Mouse (Mus musculus): ENCODE measurements around the gene Eefsec. TPM values are rescaled to one million over a fixed set of nuclear protein-coding genes. Genes with fewer than 3 reads are reported as not detected.

Eefsec gene
- polyA plus RNA-seq, 1 experiment from 2014 or later: 22.8 TPM

DNA sequence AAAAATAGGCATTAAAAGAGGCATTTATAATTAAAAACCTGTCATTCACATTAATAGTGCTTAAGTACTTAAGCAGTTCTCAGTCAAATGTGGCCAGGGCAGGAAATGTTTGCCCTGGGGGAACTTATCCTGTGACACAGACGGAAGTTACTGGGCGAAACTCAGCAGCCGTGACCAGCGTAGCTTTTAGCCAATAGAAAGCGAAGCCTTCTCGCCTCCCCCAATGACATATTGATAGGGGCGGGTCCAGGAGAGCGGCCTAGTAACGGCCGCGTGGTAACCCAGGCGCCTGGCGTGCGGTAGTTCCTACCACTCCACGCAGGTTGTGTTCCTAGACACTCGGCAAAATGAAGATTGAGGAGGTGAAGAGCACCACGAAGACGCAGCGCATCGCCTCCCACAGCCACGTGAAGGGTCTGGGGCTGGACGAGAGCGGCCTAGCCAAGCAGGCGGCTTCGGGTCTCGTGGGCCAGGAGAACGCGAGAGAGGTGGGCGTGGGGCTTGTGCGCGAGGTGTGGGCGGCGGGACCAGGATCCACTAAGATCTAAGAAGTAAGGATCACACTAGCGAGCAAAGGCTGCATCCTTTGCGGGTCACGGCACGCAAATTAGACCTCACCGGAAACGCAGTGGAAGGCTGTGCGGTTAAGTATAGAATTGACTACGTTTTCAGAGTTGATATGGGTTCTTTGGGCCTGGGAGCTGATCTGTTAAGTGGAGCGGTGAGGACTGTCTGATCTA lies 19.0 kb upstream of the Eefsec start, which contains the start of gene Ruvbl1:
Ruvbl1 (plus strand) TSS at position 229 of the 740 bp plus-strand sequence.
- H3K9ac ChIP-seq: peak within 1 kb of the TSS; percentile 81
- H3K36me3 ChIP-seq: peaks cover 31% of the 10 kb centered on the region
- H3K4me3 ChIP-seq (replicated peaks): peak within 1 kb of the TSS; percentile 77
- ATAC-seq (ENCODE audit: low read depth) (peak; percentile 100), DNase-seq (peak; percentile 88)
- no peaks in the 10 kb centered on the region for H3K9me3 ChIP-seq (replicated peaks)
- H3K4me2 ChIP-seq: peak within 1 kb of the TSS; percentile 85
- under 1% methylated on average over 42 of the region's 42 CpGs for WGBS (ENCODE audit: insufficient replicate concordance)
- H3K4me1 ChIP-seq (replicated peaks): peaks cover 25% of the 10 kb centered on the region
- no peaks in the 10 kb centered on the region for H3K27me3 ChIP-seq
- peak within 1 kb of the TSS; percentile 34 for H3K27ac ChIP-seq

DNA sequence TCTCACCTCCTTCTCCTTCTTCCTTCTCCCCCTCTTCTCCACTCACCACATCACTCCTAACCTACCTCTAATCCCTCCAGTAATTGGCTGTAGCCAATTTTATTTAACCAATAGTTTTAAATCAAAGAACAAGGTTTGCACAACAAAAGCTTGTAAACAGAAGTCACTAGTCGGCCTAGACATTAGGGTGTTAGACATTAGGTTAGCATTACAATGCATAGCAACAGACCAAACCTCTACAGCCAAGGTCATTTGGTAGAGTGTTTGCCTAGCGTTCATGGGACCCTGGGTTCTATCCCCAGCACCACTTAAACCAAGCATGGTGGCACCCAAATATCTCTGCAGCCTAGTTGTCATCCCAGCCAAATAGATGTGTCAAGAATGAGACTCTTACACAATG lies 8.2 kb upstream of the Eefsec start:
- 47% methylated on average over 2 of the region's 2 CpGs for WGBS (ENCODE audit: insufficient replicate concordance)
- Histone ChIP-seq H3K4me2 (no peak overlapping the region), H3K36me3 (no peaks in the 10 kb centered on the region)

DNA sequence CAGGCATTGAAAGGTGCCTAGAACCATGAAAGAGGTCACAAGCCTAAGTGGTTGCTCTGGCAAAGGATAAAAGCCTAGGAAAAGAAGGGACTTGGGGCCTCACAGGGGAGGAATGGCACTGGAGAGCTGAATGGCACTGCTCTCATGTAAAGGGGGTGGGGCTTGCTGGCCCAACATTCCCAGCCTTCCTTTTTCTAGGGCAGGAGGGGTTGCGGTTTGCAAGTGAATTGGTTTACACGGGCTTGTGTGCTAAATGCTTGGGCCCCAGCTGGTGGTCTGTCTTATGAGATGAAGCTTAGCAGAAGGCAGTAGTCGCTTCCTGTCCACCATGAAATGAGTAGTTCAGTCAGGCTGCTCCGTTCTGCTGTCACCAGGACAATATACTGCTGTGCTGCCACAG lies 1.1 kb upstream of the Eefsec start:
- no peaks in the 10 kb centered on the region for H3K9me3 ChIP-seq (replicated peaks)
- H3K9ac ChIP-seq: no peak overlapping the region
- H3K4me2 ChIP-seq: no peak overlapping the region
- H3K27ac ChIP-seq: no peak overlapping the region
- peaks cover 4% of the 10 kb centered on the region; the same call in 1 of the 2 replicates for H3K27me3 ChIP-seq
- H3K4me1 ChIP-seq (replicated peaks): peaks cover 38% of the 10 kb centered on the region
- ATAC-seq (ENCODE audit: low read depth) (no peak), DNase-seq (no peak)
- 35% methylated on average over 4 of the region's 4 CpGs for WGBS (ENCODE audit: insufficient replicate concordance)
- H3K4me3 ChIP-seq (replicated peaks): no peak overlapping the region
- H3K36me3 ChIP-seq: no peaks in the 10 kb centered on the region

More for the DNA sequence above, 8.2 kb upstream of the Eefsec start:
- Histone ChIP-seq H3K9ac (no peak overlapping the region), H3K4me3 (replicated peaks) (no peak overlapping the region), H3K27me3 (peaks cover 7% of the 10 kb centered on the region; the same call in 1 of the 2 replicates), H3K9me3 (replicated peaks) (no peaks in the 10 kb centered on the region), H3K27ac (no peak overlapping the region), H3K4me1 (replicated peaks) (no peaks in the 10 kb centered on the region)
- no peak for DNase-seq
- ATAC-seq (ENCODE audit: low read depth): no peak

DNA sequence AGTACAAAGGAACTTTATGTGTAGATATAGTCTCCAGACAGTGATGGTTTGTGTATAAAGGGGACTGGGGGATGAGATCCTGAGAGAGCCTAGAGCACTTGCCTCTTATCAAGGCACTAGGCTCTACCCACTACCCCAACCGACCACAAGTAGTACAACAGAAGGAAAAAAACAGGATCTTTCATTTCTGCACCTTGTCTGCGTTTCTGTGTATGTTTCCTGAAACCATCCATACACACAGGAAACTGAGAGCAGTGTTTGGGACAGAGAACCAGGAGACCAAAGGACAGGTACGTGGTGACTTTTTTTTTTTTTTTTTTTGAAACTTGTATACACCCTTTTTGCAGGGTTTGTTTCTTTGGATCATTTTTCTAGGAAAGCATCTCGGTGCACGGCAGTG lies 678 bp downstream of the Eefsec start:
- Histone ChIP-seq H3K36me3 (no peaks in the 10 kb centered on the region), H3K4me2 (peak overlapping the region; percentile 91), H3K27me3 (no peaks in the 10 kb centered on the region), H3K27ac (peak overlapping the region; percentile 73), H3K4me1 (replicated peaks) (peaks cover 38% of the 10 kb centered on the region), H3K9ac (peak overlapping the region; percentile 87), H3K9me3 (replicated peaks) (no peaks in the 10 kb centered on the region), H3K4me3 (replicated peaks) (peak overlapping the region; percentile 89)
- ATAC-seq (ENCODE audit: low read depth) (no peak), DNase-seq (no peak)
- WGBS (ENCODE audit: insufficient replicate concordance): 6% methylated on average over 5 of the region's 5 CpGs

DNA sequence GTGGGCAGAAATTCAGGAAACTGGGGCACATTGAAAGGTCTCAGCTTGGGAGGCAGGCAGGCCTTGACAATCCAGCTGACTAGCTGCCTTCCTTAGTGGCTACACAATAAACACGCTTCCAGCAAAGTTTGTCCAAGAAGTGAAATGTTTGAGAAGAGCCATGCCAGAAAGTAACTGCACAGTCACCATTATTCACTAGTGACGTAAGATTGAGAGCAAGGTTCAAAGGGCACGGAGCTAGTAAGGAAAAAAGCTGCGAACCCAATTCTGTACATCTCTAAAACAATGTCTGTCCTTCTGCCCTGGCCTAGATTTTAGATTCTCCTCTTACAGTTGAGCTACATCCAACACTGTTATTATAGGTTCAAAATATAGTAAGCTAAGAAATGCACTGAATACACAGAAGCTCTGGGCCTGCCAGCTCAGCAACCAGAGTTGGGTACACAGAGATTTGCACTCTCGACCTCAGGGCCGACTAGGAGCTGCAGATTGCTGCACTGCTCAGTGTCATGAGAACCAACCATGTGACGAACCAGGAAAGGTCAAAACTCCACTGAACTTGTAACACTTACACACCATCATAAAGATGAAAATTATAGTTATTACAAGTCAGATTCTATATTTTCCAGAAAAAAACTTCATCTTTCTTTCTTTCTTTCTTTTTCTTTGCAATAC lies 2.1 kb downstream of the Eefsec start:
- no peak overlapping the region for H3K4me2 ChIP-seq
- 74% methylated on average over 7 of the region's 7 CpGs for WGBS (ENCODE audit: insufficient replicate concordance)
- no peak overlapping the region for H3K9ac ChIP-seq
- H3K4me3 ChIP-seq (replicated peaks): no peak overlapping the region
- peak overlapping the region; percentile 3; the same call in 1 of the 2 replicates for H3K27ac ChIP-seq
- no peaks in the 10 kb centered on the region for H3K9me3 ChIP-seq (replicated peaks)
- ATAC-seq (ENCODE audit: low read depth): no peak
- H3K27me3 ChIP-seq: no peaks in the 10 kb centered on the region
- no peak for DNase-seq
- H3K4me1 ChIP-seq (replicated peaks): peaks cover 38% of the 10 kb centered on the region
- H3K36me3 ChIP-seq: no peaks in the 10 kb centered on the region

DNA sequence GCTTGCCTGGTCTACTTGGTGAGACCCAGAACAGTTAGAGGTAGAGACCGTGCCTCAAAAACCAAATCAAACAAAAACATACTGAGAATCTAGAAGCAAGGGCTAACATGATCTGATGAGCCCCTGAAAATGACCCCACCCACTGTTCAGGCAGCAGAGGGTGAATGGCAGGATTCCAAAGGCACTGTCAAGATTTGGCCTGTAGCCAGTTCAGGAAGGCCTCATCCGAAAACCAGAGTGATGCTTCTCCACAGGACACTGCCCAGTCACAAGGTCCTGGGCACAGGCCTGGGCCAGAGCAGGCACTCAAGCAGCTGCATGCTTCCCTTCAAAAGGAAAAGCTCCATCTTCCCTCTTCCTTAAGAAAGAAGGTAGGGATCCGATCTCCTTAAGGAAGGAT lies 2.9 kb downstream of the Eefsec start:
- Histone ChIP-seq H3K4me2 (no peak overlapping the region), H3K27me3 (no peaks in the 10 kb centered on the region), H3K4me1 (replicated peaks) (peaks cover 38% of the 10 kb centered on the region), H3K36me3 (no peaks in the 10 kb centered on the region), H3K9me3 (replicated peaks) (no peaks in the 10 kb centered on the region), H3K9ac (no peak overlapping the region), H3K4me3 (replicated peaks) (no peak overlapping the region), H3K27ac (peak overlapping the region; percentile 3; the same call in 1 of the 2 replicates)
- WGBS (ENCODE audit: insufficient replicate concordance): 73% methylated on average over 3 of the region's 3 CpGs
- DNase-seq (no peak), ATAC-seq (ENCODE audit: low read depth) (no peak)

DNA sequence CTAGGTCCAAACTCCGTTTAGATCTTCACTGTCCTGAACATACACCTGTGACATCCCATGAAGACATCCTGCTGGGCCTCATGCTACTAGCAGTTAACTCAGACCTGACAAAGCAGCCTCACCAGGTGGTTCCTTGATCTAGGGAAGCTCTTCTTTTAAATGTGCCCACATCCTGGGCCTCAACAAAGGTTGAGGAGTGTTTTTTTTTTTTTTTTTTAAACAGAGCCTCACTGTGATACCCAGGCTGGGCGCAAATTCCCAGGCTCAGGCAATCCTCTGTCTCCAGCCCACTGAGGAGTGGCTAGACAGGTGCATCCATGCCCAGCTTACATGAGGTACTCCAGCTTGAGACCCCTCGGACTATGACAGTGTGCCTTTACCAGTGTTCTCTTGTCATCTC lies 3.8 kb downstream of the Eefsec start:
- no peak overlapping the region for H3K27ac ChIP-seq
- no peak overlapping the region for H3K9ac ChIP-seq
- no peaks in the 10 kb centered on the region for H3K36me3 ChIP-seq
- WGBS (ENCODE audit: insufficient replicate concordance): 64% methylated on average over 3 of the region's 3 CpGs
- no peaks in the 10 kb centered on the region for H3K27me3 ChIP-seq
- no peak for DNase-seq
- no peak overlapping the region for H3K4me3 ChIP-seq (replicated peaks)
- H3K9me3 ChIP-seq (replicated peaks): no peaks in the 10 kb centered on the region
- H3K4me1 ChIP-seq (replicated peaks): peaks cover 40% of the 10 kb centered on the region
- ATAC-seq (ENCODE audit: low read depth): no peak
- H3K4me2 ChIP-seq: no peak overlapping the region

DNA sequence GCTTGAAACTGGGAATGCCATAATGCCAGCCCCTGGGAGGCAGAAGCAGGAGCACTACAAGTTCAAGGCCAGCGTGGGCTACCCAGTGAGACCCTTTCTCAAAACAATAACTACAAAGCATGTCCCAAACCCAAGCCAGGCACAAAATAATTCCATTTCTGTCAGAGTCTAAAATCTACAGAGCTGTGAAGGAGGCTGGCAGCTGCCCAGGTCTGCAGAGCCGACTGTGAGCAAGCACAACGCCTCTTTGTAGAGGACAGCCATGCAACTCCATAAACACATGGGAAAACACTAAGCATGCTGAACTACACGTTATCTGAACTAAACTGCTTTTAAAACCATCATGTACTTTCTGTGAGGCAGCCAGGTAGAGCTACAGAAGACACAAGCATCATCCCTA lies 7.3 kb downstream of the Eefsec start:
- ATAC-seq (ENCODE audit: low read depth) (no peak), DNase-seq (no peak)
- WGBS (ENCODE audit: insufficient replicate concordance): 76% methylated on average over 4 of the region's 4 CpGs
- H3K36me3 ChIP-seq: no peaks in the 10 kb centered on the region; the same call in 1 of the 2 replicates
- H3K4me1 ChIP-seq (replicated peaks): peaks cover 19% of the 10 kb centered on the region
- H3K9me3 ChIP-seq (replicated peaks): no peaks in the 10 kb centered on the region
- no peak overlapping the region for H3K4me3 ChIP-seq (replicated peaks)
- no peaks in the 10 kb centered on the region for H3K27me3 ChIP-seq
- H3K4me2 ChIP-seq: no peak overlapping the region
- H3K9ac ChIP-seq: no peak overlapping the region
- no peak overlapping the region for H3K27ac ChIP-seq

DNA sequence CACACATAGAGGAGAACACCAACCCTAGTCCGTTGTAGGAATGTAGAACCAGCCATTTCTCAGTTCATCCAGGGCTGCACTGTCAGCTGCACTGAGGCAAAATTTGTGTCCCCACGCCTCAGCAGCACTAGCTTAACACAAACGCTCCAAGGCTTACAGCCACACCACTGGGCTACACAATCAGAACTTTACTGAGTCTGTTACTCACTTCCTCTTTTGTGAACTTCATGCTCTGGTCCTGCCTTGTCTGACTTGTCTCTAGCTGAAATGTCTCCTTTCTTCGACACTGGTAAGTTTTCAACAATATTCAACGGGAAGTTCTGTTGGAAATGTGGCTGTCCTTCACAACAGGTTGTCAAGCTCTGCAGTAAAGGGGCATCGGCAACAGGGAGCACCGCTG lies 10.7 kb downstream of the Eefsec start:
- Histone ChIP-seq H3K27ac (no peak overlapping the region), H3K4me3 (replicated peaks) (no peak overlapping the region), H3K4me1 (replicated peaks) (peaks cover 29% of the 10 kb centered on the region), H3K9me3 (replicated peaks) (no peaks in the 10 kb centered on the region), H3K9ac (no peak overlapping the region), H3K27me3 (no peaks in the 10 kb centered on the region), H3K36me3 (no peaks in the 10 kb centered on the region; the same call in 1 of the 2 replicates), H3K4me2 (no peak overlapping the region)
- no peak for DNase-seq
- WGBS (ENCODE audit: insufficient replicate concordance): 51% methylated on average over 7 of the region's 7 CpGs
- no peak for ATAC-seq (ENCODE audit: low read depth)

DNA sequence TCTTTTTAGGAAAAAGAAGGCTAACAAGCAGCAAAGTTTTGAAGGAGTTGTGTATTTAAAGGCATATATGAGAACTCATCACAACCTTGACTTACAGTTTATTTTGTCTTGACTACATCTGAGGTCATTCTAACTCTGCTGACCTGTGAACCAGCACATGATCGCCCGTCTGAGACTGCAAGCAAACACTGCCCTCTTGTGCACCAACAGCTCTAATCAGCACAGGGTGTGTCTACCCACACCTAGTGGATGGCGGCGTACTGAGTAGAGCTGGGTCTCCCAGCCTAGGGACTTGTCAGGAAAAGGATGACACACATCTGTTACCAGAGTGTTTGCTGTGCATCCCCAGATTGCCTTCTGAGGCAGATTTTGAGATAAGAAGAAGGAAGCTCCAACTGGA lies 15.1 kb downstream of the Eefsec start:
- peak; percentile 75 for ATAC-seq (ENCODE audit: low read depth)
- Histone ChIP-seq H3K4me1 (replicated peaks) (peaks cover 26% of the 10 kb centered on the region), H3K27me3 (no peaks in the 10 kb centered on the region), H3K4me2 (no peak overlapping the region), H3K4me3 (replicated peaks) (no peak overlapping the region), H3K9me3 (replicated peaks) (no peaks in the 10 kb centered on the region), H3K9ac (no peak overlapping the region), H3K27ac (no peak overlapping the region), H3K36me3 (no peaks in the 10 kb centered on the region; the same call in 1 of the 2 replicates)
- DNase-seq: peak; percentile 29
- 10% methylated on average over 4 of the region's 4 CpGs for WGBS (ENCODE audit: insufficient replicate concordance)

DNA sequence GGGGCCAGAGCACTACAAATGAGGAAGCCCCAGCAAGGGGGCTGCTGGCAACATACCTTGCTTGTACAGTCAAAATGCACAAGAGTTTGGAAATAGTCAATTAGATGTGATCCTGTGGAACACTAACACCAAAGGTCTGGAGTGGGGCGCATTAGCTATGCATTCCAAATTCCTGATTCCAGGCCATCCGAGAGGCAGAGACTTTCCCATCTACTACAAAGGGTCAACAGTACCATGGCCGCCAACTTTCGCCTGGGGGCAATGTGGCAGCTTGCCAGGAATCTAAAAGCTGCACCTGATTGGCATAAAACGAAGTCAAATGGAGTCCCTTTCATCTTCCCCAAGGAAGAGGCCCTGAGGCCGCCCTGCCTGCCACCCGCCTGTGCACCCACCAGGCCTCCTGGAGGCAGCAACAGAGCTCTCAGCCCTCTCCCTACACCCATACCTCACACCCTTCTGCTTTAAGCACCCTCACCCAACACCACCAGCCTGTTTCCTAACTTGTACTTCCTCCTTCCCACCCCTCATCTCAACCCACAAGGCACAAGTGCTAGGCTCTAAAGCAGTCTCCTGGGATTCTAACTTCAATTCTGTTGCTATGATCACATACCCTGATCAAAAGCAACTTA lies 30.1 kb downstream of the Eefsec start:
- peaks cover 14% of the 10 kb centered on the region for H3K4me1 ChIP-seq (replicated peaks)
- ATAC-seq (ENCODE audit: low read depth): no peak
- WGBS (ENCODE audit: insufficient replicate concordance): 75% methylated on average over 7 of the region's 7 CpGs
- no peak overlapping the region for H3K9ac ChIP-seq
- H3K27me3 ChIP-seq: no peaks in the 10 kb centered on the region
- no peak overlapping the region for H3K4me3 ChIP-seq (replicated peaks)
- H3K9me3 ChIP-seq (replicated peaks): no peaks in the 10 kb centered on the region
- no peak for DNase-seq
- H3K4me2 ChIP-seq: no peak overlapping the region
- H3K27ac ChIP-seq: no peak overlapping the region
- H3K36me3 ChIP-seq: no peaks in the 10 kb centered on the region
